Mouse (Mus musculus) forebrain, embryonic 12.5 days (tissue): Measurements from ENCODE around the gene Unc13a. TPM values are rescaled to one million over a fixed set of nuclear protein-coding genes. Genes with fewer than 3 reads are reported as not detected.
"Not testable (repeated sequence)": the region's sequence is repeated elsewhere in the genome, so short reads cannot be mapped to it uniquely, and the experiment has no call there.

ENCODE experiments used
- ATAC-seq: fragments of 200-750 bp; cut with Nextera tagmentation; 2 replicates; pipeline ENCODE4 v1.8.0; 2017; ENCODE audit warnings: moderate TSS enrichment; ENCODE audit not compliant: low FRiP score
- H3K27ac ChIP-seq: fragments of 300-500 bp; sonication (generic); 2 replicates; pipeline ENCODE4 v1.5.1; 2016; ENCODE audit warnings: mild to moderate bottlenecking
- H3K27me3 ChIP-seq: fragments of 300-500 bp; sonication (generic); 2 replicates; pipeline ENCODE4 v1.6.1; 2016; ENCODE audit warnings: mild to moderate bottlenecking
- H3K36me3 ChIP-seq: fragments of 300-500 bp; sonication (generic); replicated peaks from 2 replicates; pipeline ENCODE4 v1.6.1; 2016; ENCODE audit warnings: mild to moderate bottlenecking
- H3K4me1 ChIP-seq: fragments of 300-500 bp; sonication (generic); 2 replicates; pipeline ENCODE4 v1.6.1; 2016
- H3K4me2 ChIP-seq: fragments of 300-500 bp; sonication (generic); 2 replicates; pipeline ENCODE4 v1.6.1; 2016; ENCODE audit warnings: mild to moderate bottlenecking, moderate library complexity
- H3K4me3 ChIP-seq: fragments of 300-500 bp; sonication (generic); replicated peaks from 2 replicates; pipeline ENCODE4 v1.5.1; 2016; ENCODE audit warnings: mild to moderate bottlenecking
- H3K9ac ChIP-seq: fragments of 300-500 bp; sonication (generic); 2 replicates; pipeline ENCODE4 v1.6.1; 2016; ENCODE audit warnings: mild to moderate bottlenecking
- H3K9me3 ChIP-seq: fragments of 300-500 bp; sonication (generic); 2 replicates; pipeline ENCODE4 v1.6.1; 2016
- WGBS: fragments of 180-500 bp; shearing (Covaris S2); methylation state at CpG from one replicate; pipeline ENCODE4 v1.1.7; 2016; 5-methylcytosine and 5-hydroxymethylcytosine counted together
- polyA plus RNA-seq: library from polyadenylated mRNA; unstranded; fragments of >200 nt; fragmentation: Nextera tagmentation; extraction: Ambion mirVana; gene quantifications from 2 replicates; pipeline ENCODE4 v1.2.1, GENCODE M21; 2016

Unc13a gene
- 13.7 and 16.0 TPM in 2 replicates for polyA plus RNA-seq

DNA sequence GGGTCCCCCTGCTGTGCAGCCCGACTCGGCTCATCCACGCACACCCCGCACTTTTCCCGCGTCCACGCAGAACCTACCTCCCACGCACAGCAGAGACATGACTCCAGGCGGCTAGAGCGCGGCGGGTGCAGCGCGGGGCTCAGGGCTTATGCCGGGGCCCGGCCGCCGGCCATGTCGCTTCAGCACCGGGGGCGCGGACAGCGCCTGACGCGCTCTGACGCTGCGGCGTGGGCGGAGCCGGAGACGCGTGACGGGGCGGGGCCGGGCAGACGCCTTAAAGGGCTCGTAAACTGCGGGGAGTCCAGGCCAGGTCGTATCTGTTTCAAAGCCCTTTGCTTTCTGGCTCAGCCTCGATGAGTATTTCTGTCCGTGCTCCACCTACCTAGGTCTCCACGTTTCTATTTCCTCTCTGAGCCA is at the start of gene Unc13a:
Gene Unc13a (minus strand): TSS at position 209 of the 417 bp plus-strand sequence.
- H3K4me1 ChIP-seq, result peaks cover 49% of the 10 kb centered on the region
- H3K27me3 ChIP-seq, result peaks cover 64% of the 10 kb centered on the region
- peak; percentile 79 for ATAC-seq
- WGBS, result 0% methylated on average over 41 of the region's 42 CpGs
- H3K4me3 ChIP-seq, result peak within 1 kb of the TSS; percentile 56
- peak within 1 kb of the TSS; percentile 95 for H3K4me2 ChIP-seq
- no peaks in the 10 kb centered on the region for H3K36me3 ChIP-seq
- H3K27ac ChIP-seq, result peak within 1 kb of the TSS; percentile 70
- H3K9me3 ChIP-seq, result no peaks in the 10 kb centered on the region
- peak within 1 kb of the TSS; percentile 70 for H3K9ac ChIP-seq

DNA sequence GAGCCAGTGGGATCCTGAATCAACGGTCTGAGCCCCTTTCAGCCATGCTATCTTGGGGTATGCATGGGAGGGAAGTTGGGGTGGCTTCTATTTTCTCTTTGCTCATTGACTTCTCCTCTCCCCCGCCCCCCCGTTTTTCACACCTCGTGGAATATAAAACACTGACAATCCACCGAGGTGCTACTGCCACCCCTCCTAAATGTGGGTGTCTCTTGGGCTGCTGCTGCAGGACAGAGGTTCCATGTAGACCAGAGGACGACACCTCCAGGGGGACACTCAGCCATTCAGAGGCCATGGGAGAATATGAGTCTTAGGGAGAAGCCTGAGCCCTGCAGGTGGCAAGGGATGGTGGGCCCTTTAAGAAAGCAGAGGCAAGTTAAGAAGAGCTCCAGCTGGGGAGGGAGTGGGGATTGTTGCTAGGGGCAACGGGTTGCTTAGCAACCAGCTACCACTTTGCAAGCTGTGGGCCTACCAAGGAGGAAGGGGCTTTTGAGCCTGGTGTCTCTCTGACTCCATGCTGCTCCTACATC is 48.4 kb upstream of the Unc13a start:
- peak; percentile 90 for ATAC-seq
- Histone ChIP-seq H3K27me3 (0 out of 2 replicates have a peak, but pooled peaks cover 4% of the 10 kb centered on the region), H3K27ac (peak overlapping the region; percentile 88), H3K4me1 (peaks cover 59% of the 10 kb centered on the region), H3K9ac (peak overlapping the region; percentile 25; the same call in 1 of the 2 replicates), H3K4me2 (peak overlapping the region; percentile 38), H3K36me3 (peaks cover 16% of the 10 kb centered on the region), H3K9me3 (no peaks in the 10 kb centered on the region), H3K4me3 (no peak overlapping the region)
- 21% methylated on average over 7 of the region's 7 CpGs for WGBS

DNA sequence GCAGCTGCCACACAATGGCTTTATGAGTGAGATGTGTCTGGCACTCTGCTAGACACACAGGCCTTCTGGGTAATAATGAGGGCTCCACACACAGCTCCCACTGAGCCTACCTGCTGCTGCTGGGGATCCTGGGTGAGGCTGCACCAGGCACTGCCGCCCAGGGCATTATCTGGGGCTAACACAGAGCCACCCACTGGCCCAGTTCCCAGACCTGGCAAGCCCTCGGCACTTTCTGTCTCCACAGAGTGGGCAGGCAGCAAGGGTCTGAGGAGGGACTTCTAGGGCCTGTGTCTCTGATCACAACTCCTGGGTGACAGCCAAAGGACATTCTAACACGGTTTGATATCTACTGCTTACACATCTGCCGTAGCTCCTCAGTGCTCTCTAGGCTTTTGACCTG is 47.7 kb upstream of the Unc13a start:
- Histone ChIP-seq H3K27me3 (no peaks in the 10 kb centered on the region), H3K4me3 (no peak overlapping the region), H3K4me1 (peaks cover 51% of the 10 kb centered on the region), H3K27ac (peak overlapping the region; percentile 88), H3K9me3 (no peaks in the 10 kb centered on the region), H3K4me2 (0 out of 2 replicates have a peak overlapping the region, but pooled peaks have one; percentile 38), H3K36me3 (peaks cover 17% of the 10 kb centered on the region), H3K9ac (no peak overlapping the region)
- ATAC-seq, result no peak; the same call in 1 of the 2 replicates
- WGBS, result 48% methylated on average over 4 of the region's 4 CpGs

DNA sequence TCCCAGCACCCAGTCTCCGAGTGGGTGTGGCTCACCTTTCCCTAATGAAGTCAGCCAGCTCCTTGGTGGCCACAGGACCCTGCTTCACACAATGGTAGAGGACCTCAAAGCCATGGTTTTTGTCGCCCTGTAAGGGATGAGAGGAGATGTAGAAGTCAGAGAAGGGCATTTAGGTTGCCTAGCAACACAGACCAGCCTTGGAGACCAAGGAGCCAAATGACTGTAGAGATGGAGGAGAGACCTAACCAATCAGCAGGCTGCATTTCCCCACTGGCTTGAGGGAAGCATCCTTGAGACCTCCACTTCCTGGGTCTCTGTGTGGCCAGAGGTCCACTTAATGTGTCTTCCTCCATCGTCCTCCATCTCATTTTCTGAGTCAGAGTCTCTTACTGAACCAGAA is 46.7 kb upstream of the Unc13a start:
- 26% methylated on average over 3 of the region's 3 CpGs for WGBS
- Histone ChIP-seq H3K4me1 (peaks cover 44% of the 10 kb centered on the region), H3K27ac (peak overlapping the region; percentile 88; the same call in 1 of the 2 replicates), H3K4me2 (no peak overlapping the region), H3K36me3 (peaks cover 17% of the 10 kb centered on the region), H3K9me3 (no peaks in the 10 kb centered on the region), H3K27me3 (no peaks in the 10 kb centered on the region), H3K4me3 (no peak overlapping the region), H3K9ac (no peak overlapping the region)
- ATAC-seq, result no peak

DNA sequence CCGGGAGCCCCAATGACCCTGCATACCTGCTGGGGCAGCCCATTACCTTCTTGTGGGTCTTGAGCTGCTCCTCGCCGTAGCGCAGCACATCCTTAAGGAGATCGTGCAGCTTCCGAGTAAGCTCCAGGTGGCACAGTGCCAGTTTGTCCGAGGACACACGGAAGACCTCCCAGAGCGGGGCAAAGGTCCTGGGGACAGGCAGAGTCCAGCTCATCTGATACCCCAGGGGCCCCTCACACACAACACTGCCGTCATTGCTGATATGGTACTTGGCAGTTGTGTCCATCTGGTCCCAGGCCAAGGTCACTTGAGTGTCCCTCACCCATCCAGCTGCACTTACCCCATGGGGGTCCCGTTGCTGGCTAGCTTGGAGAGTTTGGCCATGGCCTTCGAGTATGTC is 45.5 kb upstream of the Unc13a start:
- H3K27me3 ChIP-seq, result no peaks in the 10 kb centered on the region
- WGBS, result 91% methylated on average over 12 of the region's 12 CpGs
- H3K4me2 ChIP-seq, result no peak overlapping the region
- no peak overlapping the region for H3K9ac ChIP-seq
- H3K4me3 ChIP-seq, result no peak overlapping the region
- no peak for ATAC-seq
- H3K4me1 ChIP-seq, result peaks cover 42% of the 10 kb centered on the region
- H3K9me3 ChIP-seq, result no peaks in the 10 kb centered on the region
- no peak overlapping the region for H3K27ac ChIP-seq
- H3K36me3 ChIP-seq, result peaks cover 22% of the 10 kb centered on the region

DNA sequence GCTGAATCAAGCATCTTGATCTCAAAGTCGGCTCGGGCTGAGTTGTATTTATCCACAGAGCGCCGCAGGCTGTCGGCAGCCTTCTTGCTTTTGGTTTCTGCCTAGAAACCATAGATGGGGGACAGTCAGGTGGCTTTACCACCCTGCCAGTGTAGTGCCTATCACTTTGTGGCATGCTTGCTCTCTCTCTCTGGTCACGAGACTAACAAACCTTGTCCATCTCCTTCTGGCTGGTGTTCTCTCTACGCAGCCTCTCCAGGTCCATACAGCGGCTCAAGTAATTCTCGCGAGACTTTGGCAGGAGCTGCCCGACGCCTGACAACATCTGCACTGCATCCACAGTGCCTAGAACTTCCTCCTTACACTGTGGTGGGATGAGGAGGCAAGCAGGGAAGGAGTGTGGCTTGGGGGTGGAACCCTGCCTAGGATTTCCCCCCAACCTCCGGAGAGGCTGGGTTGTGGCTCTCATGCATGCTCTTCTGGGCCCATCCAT is 45.0 kb upstream of the Unc13a start:
- Histone ChIP-seq H3K27ac (no peak overlapping the region), H3K9ac (no peak overlapping the region), H3K27me3 (no peaks in the 10 kb centered on the region), H3K9me3 (no peaks in the 10 kb centered on the region), H3K4me2 (no peak overlapping the region), H3K4me3 (no peak overlapping the region), H3K36me3 (peaks cover 25% of the 10 kb centered on the region), H3K4me1 (peaks cover 37% of the 10 kb centered on the region)
- ATAC-seq, result no peak
- 84% methylated on average over 13 of the region's 13 CpGs for WGBS

DNA sequence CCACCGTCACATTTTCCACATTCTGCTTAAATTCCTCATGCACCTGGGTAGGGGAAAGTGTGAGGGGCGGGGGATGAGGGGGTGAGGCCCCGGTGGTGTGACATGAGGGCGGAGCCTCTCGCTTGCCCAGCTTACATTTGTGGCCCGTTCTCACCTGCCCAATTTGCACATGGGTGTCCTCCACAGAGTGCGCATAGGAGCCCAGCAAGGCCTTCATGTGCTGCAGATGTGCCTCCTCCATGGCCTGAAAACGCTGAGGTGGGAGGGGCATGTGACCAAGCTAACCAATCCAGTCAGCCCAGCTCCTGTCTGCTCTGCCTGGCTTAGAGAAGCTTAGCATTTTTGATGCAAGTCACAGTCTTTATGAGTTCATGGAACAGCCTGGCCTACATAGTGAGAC is 44.0 kb upstream of the Unc13a start:
- ATAC-seq, result no peak
- Histone ChIP-seq H3K4me2 (no peak overlapping the region), H3K27ac (no peak overlapping the region), H3K9me3 (no peaks in the 10 kb centered on the region), H3K27me3 (no peaks in the 10 kb centered on the region), H3K9ac (no peak overlapping the region), H3K4me1 (peaks cover 26% of the 10 kb centered on the region), H3K36me3 (peaks cover 25% of the 10 kb centered on the region), H3K4me3 (no peak overlapping the region)
- WGBS, result 58% methylated on average over 8 of the region's 8 CpGs

DNA sequence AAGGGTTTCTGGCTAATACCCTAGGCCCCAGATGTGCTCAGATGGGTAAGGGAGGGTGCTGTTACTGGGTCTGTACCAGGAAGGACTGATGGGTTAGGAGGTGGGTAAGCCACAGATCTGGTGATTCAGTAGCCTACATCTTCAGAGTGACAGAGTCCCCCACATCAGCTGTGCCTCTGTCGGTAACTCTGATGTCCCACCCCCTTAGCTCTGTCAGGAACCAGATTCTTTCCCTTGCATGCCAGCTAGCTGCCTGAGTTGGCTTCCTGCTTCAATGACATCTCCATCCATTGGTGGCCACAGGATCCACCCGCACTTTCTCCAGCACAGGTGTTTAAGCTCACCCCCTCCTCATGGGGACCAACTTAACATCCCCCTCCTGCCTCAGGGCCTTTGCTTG is 40.0 kb upstream of the Unc13a start:
- 77% methylated on average over 2 of the region's 2 CpGs for WGBS
- Histone ChIP-seq H3K27ac (no peak overlapping the region), H3K36me3 (peaks cover 18% of the 10 kb centered on the region), H3K4me1 (peaks cover 10% of the 10 kb centered on the region), H3K4me2 (no peak overlapping the region), H3K27me3 (peaks cover 27% of the 10 kb centered on the region), H3K9me3 (no peaks in the 10 kb centered on the region), H3K9ac (no peak overlapping the region), H3K4me3 (no peak overlapping the region)
- ATAC-seq, result no peak

DNA sequence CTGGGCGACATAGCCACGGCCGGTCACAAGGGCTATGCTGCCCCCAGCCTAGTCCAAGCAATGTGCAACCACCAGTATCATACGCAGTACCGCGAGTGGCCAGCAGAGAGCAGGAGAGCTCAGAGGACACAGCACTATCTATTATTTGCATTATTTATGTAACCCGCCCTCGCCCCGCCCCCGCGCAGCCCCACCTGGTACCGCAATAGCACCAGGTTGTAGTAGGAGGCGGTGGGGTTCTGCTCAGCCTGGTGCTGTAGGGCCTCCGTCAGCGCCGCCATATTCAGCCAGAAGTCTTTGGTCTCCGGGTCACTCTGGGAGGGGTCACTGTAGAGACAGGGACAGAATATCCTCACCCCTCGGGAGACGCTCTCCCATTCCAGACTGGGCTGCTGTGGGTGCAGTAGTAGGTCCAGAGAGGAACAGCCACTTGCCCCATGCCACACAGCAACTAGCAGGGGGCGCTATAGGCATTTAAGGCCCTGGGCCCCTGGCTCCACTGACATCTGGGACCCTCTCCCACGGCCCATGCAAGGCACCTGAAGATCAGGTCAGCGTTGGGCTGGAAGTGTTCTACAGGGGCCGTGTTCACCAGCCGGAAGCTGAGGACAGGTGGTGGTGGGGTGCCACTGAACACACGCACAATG is 38.4 kb upstream of the Unc13a start:
- H3K27me3 ChIP-seq, result peaks cover 33% of the 10 kb centered on the region
- H3K9ac ChIP-seq, result 0 out of 2 replicates have a peak overlapping the region, but pooled peaks have one; percentile 12
- no peaks in the 10 kb centered on the region for H3K9me3 ChIP-seq
- H3K4me1 ChIP-seq, result peaks cover 10% of the 10 kb centered on the region
- peaks cover 9% of the 10 kb centered on the region; the same call in 1 of the 2 replicates for H3K36me3 ChIP-seq
- peak overlapping the region; percentile 44 for H3K4me2 ChIP-seq
- WGBS, result 22% methylated on average over 25 of the region's 25 CpGs
- no peak overlapping the region for H3K27ac ChIP-seq
- peak; percentile 71 for ATAC-seq
- 0 out of 2 replicates have a peak overlapping the region, but pooled peaks have one; percentile 10 for H3K4me3 ChIP-seq

DNA sequence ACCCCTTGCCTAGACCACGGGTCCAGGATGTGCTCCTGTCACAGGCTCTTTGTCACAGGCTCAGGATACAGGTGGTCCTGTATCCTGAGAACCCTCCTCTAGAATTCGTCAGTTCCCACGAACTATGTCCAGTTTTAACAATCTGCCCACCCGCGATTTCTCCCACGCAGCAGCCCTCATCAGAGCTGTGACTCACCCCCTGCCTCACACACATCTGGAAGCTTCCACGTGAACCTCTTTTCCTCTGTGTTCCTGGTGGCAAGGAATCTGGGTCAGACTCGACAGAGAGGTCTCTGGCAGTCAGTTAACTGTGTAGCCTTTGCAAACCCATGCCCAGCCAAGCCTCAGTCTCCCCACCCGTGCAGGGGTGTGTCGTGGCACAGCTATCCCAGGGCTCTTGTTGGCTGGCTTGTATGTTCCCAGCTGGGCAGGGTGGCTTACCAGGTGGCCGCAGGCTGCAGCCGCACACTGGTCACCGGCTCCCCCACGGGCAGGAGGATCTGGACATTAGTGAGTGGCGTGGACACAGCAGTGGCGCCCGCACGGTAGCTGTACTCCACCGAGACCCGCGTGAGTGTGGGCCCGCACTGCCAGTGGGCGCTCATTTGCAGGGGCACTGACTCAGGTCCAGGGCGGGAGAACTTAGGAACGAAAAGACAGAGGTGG is 37.7 kb upstream of the Unc13a start:
- Histone ChIP-seq H3K9me3 (no peaks in the 10 kb centered on the region), H3K27me3 (peaks cover 39% of the 10 kb centered on the region), H3K9ac (0 out of 2 replicates have a peak overlapping the region, but pooled peaks have one; percentile 12), H3K4me1 (peaks cover 10% of the 10 kb centered on the region), H3K36me3 (peaks cover 9% of the 10 kb centered on the region; the same call in 1 of the 2 replicates), H3K4me2 (peak overlapping the region; percentile 44), H3K27ac (no peak overlapping the region), H3K4me3 (no peak overlapping the region)
- WGBS, result 38% methylated on average over 25 of the region's 25 CpGs
- peak; percentile 40 for ATAC-seq

DNA sequence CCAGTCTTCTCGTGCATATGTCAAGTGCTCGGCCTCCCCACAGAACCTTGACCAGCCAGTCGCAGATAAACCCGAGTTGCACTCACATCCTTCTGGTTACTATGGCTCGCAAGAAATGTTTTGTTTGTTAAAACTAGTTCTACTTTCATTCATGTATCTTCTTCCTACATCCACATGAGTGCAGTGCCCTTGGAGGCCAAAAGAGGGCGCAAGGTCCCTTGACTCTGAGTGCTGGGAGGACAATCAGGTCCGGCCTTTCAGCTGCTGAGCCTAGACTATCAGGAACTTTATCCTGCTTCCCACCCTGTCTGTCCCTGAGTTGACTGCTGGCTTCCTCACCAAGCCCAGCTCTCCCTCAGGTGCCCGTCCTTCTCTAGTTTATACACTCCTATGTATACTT is 36.3 kb upstream of the Unc13a start:
- H3K9ac ChIP-seq, result no peak overlapping the region
- 34% methylated on average over 8 of the region's 8 CpGs for WGBS
- peaks cover 9% of the 10 kb centered on the region; the same call in 1 of the 2 replicates for H3K36me3 ChIP-seq
- peaks cover 53% of the 10 kb centered on the region for H3K27me3 ChIP-seq
- H3K4me2 ChIP-seq, result no peak overlapping the region
- peaks cover 10% of the 10 kb centered on the region for H3K4me1 ChIP-seq
- no peak overlapping the region for H3K27ac ChIP-seq
- no peak overlapping the region for H3K4me3 ChIP-seq
- no peaks in the 10 kb centered on the region for H3K9me3 ChIP-seq
- no peak for ATAC-seq

DNA sequence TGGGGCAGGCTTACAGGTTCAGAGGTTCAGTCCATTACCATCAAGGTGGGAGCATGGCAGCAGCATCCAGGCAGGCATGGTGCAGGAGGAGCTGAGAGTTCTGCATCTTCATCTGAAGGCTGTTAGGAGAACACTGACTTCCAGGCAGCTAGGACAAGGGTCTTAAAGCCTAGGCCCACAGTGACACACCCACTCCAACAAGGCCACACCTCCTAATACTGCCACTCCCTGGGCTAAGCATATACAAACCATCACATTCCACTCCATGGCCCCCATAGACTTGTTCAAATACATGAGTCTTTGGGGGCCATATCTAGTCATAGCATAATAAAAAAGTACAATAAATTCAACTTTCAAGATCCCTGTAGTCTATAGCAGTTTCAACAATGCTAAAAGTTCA is 31.8 kb upstream of the Unc13a start:
- H3K9me3 ChIP-seq, H3K27ac ChIP-seq, H3K4me1 ChIP-seq, H3K9ac ChIP-seq, ATAC-seq, H3K4me2 ChIP-seq, H3K4me3 ChIP-seq, H3K36me3 ChIP-seq: not testable (repeated sequence)
- H3K27me3 ChIP-seq, result peaks cover 85% of the 10 kb centered on the region
